Mouse (Mus musculus): ENCODE measurements at regions not wholly inside any gene's neighbourhood (a gene's known extent, or its start where the extent isn't known, plus 50 kb on each side); places are given as distances from the start of the nearest gene placed in this dataset.

GRCm38 (mm10) chr11:25167939-25168338, 1042.6 kb downstream of the 5730522E02Rik start:
- H3K4me2 ChIP-seq (replicated peaks; ENCODE audit: low read depth, low read length): no peak overlapping the region
- H3K9ac ChIP-seq (ENCODE audit: low read depth, low read length): no peak overlapping the region
- H3K36me3 ChIP-seq (ENCODE audit: control insufficient read depth, insufficient read depth, low read length): no peaks in the 10 kb centered on the region
- no peaks in the 10 kb centered on the region for H3K27me3 ChIP-seq (ENCODE audit: control insufficient read depth, insufficient read depth, low read length)
- no peaks in the 10 kb centered on the region for H3K4me1 ChIP-seq (ENCODE audit: control insufficient read depth, insufficient read depth, low read length)
- no peak overlapping the region for H3K27ac ChIP-seq (ENCODE audit: low read depth, low read length)
- no peaks in the 10 kb centered on the region for H3K9me3 ChIP-seq (ENCODE audit: control insufficient read depth, low read length)
- ATAC-seq (ENCODE audit: low FRiP score, low TSS enrichment): no peak
- no peak overlapping the region for H3K4me3 ChIP-seq (ENCODE audit: low read length)
- WGBS: 93% methylated on average over 1 of the region's 1 CpGs

GRCm38 (mm10) chr11:25171048-25171447, 1039.5 kb downstream of the 5730522E02Rik start:
- ATAC-seq (ENCODE audit: low FRiP score, low TSS enrichment): no peak
- H3K9ac ChIP-seq (ENCODE audit: low read depth, low read length): no peak overlapping the region
- no peaks in the 10 kb centered on the region for H3K27me3 ChIP-seq (ENCODE audit: control insufficient read depth, insufficient read depth, low read length)
- WGBS: 96% methylated on average over 1 of the region's 1 CpGs
- no peaks in the 10 kb centered on the region for H3K4me1 ChIP-seq (ENCODE audit: control insufficient read depth, insufficient read depth, low read length)
- H3K27ac ChIP-seq (ENCODE audit: low read depth, low read length): no peak overlapping the region
- no peaks in the 10 kb centered on the region for H3K36me3 ChIP-seq (ENCODE audit: control insufficient read depth, insufficient read depth, low read length)
- no peaks in the 10 kb centered on the region for H3K9me3 ChIP-seq (ENCODE audit: control insufficient read depth, low read length)
- H3K4me2 ChIP-seq (replicated peaks; ENCODE audit: low read depth, low read length): no peak overlapping the region
- no peak overlapping the region for H3K4me3 ChIP-seq (ENCODE audit: low read length)
